Mouse (Mus musculus): ENCODE data around the gene Resp18.

The Resp18 gene

DNA sequence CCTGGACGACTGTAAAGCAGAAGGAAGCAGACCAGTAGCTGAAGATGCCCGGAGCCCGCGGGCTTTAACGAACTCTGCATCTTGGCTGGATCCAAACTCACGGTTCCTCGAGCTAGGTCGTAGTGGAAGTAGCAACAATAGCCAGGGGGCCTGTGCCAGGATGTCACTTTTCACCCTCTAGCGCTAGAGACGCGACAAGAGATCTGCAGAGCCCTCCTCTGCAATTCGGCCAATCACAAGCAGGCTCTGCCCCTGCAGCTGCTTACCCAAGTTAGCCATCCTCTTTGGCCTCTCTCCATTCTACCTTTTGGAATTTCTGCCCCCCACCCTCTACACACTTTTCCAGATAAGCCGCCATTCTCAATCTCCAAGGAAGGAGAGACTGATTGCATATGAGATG, at the start of gene Resp18:
Gene Resp18 (minus strand): TSS at position 188 of the 400 bp plus-strand sequence.
- in situ Hi-C loops (cut with MboI; ENCODE audit: unreplicated experiment in 2 of 2): no loop called here

DNA sequence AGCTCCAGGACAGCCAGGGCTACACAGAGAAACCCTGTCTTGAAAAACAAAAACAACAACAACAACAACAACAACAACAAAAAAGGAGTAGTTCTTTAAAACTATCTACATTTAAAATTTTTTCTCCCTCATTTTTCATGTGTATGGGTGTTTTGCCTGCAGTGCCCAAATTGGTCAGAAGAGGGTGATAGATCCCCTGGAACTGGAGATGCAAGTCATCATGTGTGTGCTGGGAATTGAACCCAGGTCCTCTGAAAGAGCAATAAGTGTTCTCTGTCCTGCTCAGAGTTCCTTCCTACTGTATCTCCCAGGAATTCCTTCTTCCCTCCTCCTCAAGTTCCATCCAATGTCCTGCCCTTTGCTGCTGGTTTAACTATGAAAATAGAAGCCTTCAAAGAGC, 49.2 kb upstream of the Resp18 start:
- in situ Hi-C loops (cut with MboI; ENCODE audit: unreplicated experiment in 2 of 2): no loop called here

DNA sequence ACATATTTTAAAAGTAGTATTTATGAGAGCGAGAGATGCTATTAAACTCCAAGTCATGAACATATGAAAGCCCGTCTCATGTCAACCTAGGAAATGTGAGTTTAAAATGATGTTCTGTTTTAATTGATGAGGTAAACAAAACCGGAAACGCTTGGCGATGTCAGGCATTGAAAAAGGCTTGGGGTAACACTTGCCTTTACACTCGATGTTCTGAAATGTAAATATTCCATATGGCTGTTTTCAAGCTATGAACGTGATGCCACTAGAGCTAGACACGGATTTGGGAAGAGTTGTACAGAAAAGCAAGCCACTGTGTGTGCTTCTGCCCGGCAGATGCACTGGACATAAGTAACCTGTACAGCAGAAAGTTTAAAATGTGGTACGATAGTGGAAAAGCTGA, 41.0 kb upstream of the Resp18 start:
- in situ Hi-C loops (cut with MboI; ENCODE audit: unreplicated experiment in 2 of 2): loop anchor here (5.0 to 10.0 kb wide), 6 partner anchors 64 to 732 kb away; partner anchors contain the start of genes Bcs1l (in 1 of the 2), Gmppa (in 1 of the 2) and Zfp142 (in 1 of the 2)

- in situ Hi-C loops (cut with MboI; ENCODE audit: unreplicated experiment in 2 of 2): loop anchor here (5.0 to 10.0 kb wide), 6 partner anchors 64 to 731 kb away; partner anchors contain the start of genes Bcs1l (in 1 of the 2), Gmppa (in 1 of the 2) and Zfp142 (in 1 of the 2)
Measured at GRCm38 (mm10) chr1:75318736-75319135, 40.5 kb upstream of the Resp18 start.

DNA sequence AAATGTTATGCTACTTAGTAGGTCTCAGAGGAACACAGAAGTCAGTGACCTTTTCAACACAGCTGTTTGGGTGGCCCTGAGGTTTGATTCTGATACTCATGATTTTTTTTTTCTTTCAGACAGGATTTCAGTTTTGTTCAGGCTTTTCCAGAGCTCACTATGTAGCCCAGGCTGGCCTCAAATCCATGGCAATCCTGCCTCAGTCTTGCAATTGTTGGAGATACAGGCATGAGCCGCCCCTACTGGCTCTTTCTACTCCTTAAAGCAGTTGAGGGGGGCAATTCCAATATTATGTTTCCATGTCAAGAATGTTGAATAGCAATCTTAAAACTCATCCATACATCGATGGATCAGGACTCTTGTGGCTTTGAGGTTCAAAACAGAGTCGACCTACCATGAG, 40.1 kb upstream of the Resp18 start:
- in situ Hi-C loops (cut with MboI; ENCODE audit: unreplicated experiment in 2 of 2): loop anchor here (5.0 to 10.0 kb wide), 6 partner anchors 64 to 731 kb away; partner anchors contain the start of genes Bcs1l (in 1 of the 2), Gmppa (in 1 of the 2) and Zfp142 (in 1 of the 2)

DNA sequence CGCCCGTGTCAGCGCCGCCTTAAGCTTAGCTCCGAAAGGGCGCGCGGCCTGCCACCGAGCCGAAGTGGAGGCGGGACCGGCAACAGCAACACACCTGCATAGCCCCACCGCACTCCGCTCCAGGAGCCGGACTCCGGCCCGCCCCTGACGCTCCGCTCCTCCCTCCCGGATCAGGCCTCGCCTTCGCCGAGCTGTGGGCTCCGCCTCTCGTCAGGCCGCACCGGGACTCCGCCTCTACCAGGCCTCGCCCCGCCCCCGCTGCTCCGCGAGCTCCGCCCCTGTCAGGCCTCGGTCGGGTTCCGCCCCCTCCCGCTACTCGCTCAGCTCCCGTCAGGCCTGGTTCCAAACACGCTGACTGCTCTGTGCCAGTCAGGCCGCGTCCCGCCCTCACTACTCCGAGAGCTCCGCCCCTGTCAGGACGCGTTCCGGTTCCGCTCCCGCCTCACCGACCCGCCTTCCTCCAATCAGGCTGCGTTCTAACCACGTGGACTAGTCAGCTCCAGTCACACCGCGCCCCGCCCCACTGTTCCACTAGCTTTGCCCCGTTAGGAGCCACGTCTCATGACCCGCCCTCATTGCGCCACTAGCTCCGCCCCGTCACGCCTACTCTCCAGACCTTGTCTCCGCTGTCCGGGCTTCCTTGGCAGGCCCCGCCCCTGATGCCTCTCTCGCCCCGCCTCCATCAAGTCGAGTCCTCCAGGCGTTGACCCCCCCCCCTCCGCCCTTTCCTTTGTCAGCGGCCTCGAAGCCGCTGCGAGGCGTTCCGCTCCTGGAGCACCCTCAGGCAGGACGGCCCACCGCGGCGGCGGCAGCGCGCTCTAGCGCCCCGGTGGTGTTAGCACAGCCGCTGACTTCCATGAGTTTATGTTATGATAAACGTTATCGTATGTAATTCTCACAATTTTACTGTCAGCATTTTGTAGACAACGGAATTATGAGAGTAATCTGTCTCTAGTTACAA, 39.3 kb upstream of the Resp18 start, which contains the start of gene Dnpep:
Gene Dnpep (minus strand): TSS at position 750 of the 961 bp plus-strand sequence.
- in situ Hi-C loops (cut with MboI; ENCODE audit: unreplicated experiment in 2 of 2): loop anchor here (5.0 to 10.0 kb wide), 6 partner anchors 63 to 730 kb away; partner anchors contain the start of genes Bcs1l (in 1 of the 2), Gmppa (in 1 of the 2) and Zfp142 (in 1 of the 2)

GRCm38 (mm10) chr1:75316861-75317240, 38.6 kb upstream of the Resp18 start:
- in situ Hi-C loops (cut with MboI; ENCODE audit: unreplicated experiment in 2 of 2): loop anchor here (5.0 to 10.0 kb wide), 6 partner anchors 62 to 730 kb away; partner anchors contain the start of genes Bcs1l (in 1 of the 2), Gmppa (in 1 of the 2) and Zfp142 (in 1 of the 2)

- in situ Hi-C loops (cut with MboI; ENCODE audit: unreplicated experiment in 2 of 2): loop anchor here (5.0 to 10.0 kb wide), 6 partner anchors 61 to 728 kb away; partner anchors contain the start of genes Bcs1l (in 1 of the 2), Gmppa (in 1 of the 2) and Zfp142 (in 1 of the 2)
Measured at GRCm38 (mm10) chr1:75315456-75316365, 37.5 kb upstream of the Resp18 start.

DNA sequence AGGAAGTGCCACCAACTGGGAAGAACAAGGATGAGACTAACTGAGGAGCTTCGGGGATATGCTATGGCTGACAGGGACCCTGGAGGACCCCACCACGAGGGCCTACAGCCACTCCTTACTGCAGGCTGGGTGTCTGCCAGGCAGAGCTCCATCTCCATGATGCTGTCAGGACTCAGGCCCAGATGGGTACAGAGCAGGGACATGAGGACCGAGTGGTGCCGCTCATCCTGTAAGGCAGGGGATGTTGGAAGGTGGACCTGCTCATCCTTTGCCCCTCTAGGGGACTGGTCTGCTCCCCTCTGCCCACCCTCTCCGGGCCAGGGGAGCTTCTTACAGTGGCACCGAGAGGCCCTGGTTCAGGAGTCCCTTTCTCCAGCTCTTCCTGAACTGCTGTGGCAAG, 36.8 kb upstream of the Resp18 start:
- in situ Hi-C loops (cut with MboI; ENCODE audit: unreplicated experiment in 2 of 2): loop anchor here (5.0 to 10.0 kb wide), 6 partner anchors 60 to 728 kb away; partner anchors contain the start of genes Bcs1l (in 1 of the 2), Gmppa (in 1 of the 2) and Zfp142 (in 1 of the 2)

DNA sequence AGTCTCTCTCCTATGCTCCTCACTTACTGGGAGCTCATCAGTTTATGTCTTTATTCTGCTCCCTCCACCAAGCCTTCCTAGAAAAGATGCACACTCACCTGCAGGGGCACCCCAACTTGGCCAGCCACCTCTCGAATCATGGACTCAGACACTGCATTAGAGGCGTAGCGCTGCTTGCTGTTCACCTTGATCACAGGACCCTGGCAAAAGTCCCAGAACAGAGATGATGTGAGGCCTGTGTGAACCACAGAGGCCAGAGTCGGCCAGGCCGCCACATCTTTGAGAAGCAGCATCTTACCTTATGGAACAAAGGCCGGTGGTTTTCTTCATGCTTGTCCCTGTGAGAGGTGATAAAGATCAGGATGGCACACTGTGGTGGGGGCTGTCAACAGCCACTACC, 33.5 kb upstream of the Resp18 start:
- in situ Hi-C loops (cut with MboI; ENCODE audit: unreplicated experiment in 2 of 2): loop anchor here (10.0 kb wide), 3 partner anchors 57 to 253 kb away; partner anchors contain the start of gene Gmppa (in 1 of the 2)

- in situ Hi-C loops (cut with MboI; ENCODE audit: unreplicated experiment in 2 of 2): no loop called here
Measured at GRCm38 (mm10) chr1:75304662-75305061, 26.4 kb upstream of the Resp18 start.

DNA sequence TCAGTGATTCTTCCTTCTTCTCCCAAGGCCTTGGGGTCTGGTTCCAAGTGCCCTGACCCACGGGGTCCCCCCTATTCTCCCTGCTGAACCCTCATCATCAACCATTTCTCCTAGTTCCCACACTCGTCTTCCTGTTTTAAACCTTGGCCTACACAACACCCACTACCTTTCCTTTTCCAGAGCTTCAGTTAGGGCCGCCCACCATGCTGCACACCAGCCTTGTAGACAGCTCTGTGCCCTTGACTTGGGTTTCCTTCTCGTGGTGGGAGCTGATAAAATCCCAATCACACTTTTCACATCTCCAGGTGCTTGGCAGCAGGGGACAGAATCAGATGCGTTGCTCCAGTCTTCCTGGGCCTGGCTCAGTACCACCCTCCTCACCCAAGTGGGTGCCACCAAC, 16.1 kb upstream of the Resp18 start:
- in situ Hi-C loops (cut with MboI; ENCODE audit: unreplicated experiment in 2 of 2): no loop called here

DNA sequence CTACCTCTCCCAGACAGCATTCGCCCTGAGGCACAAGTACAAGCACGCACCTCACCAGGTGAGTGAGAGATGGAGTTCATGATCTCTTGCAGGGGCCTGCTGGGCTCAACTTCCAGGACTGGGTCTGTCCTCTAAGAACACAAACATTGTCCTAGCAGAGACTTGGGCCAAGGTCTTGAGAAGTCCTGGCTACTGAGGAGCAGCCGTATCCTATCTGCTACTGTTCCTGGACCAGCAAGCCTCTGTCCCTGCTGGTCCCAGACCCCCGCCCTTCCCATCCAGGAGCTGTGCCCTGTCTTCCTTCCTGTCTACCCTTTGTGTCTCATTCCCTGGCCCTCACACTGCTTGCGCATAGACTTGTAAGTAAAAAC, 15.1 kb upstream of the Resp18 start:
- in situ Hi-C loops (cut with MboI; ENCODE audit: unreplicated experiment in 2 of 2): no loop called here

- in situ Hi-C loops (cut with MboI; ENCODE audit: unreplicated experiment in 2 of 2): no loop called here
Measured at GRCm38 (mm10) chr1:75292476-75293330, 14.5 kb upstream of the Resp18 start.

- in situ Hi-C loops (cut with MboI; ENCODE audit: unreplicated experiment in 2 of 2): no loop called here
Measured at GRCm38 (mm10) chr1:75291321-75291720, 13.1 kb upstream of the Resp18 start.

DNA sequence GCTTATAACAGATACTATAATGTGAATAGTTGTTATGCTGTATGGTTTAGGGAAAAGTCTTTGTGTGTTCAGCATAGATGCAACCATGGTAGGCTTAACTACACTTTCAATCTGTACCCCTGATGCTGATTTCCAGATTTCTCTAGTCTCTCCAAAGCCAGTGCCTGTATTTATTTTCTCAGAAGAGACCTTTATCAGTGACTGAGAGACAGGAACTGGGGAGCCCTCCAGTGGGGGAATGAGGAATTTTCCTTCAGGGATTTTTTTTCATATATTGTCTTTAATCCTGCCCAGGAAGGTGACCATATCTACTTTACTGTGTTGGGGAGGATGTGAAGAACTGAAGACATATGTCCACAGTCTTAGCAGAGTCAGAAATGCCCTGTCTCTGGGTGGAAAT, 12.4 kb upstream of the Resp18 start:
- in situ Hi-C loops (cut with MboI; ENCODE audit: unreplicated experiment in 2 of 2): no loop called here

DNA sequence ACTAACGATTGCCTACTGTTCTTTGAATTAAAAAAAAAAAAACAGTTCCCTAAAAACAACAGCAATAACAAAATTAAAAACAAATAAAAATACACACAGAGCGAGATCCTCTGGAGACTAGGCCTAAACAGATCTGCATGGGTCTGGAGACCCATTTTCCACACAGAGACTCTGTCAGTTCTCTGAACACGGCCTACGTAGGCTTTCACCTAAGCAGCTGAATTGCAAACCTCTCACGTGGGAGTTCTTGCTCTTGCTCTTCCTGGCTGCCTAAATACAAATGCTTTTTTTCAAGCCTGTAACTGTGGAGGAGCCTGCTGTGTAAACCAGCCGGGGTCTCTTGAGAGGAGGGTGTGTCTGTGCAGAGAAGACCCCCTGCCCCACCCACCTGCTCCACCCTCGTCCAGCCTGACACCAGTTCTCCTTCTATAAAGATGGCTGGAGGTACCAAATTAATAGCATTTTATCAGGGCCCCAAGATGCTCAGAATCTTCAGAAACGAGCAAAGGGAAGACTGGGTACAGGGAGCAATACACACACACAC, 11.7 kb upstream of the Resp18 start:
- in situ Hi-C loops (cut with MboI; ENCODE audit: unreplicated experiment in 2 of 2): loop anchor here in 1 of 2 experiments (10.0 kb wide), 1 partner anchor 345 kb away; no protein-coding TSS in a partner anchor

- in situ Hi-C loops (cut with MboI; ENCODE audit: unreplicated experiment in 2 of 2): loop anchor here in 1 of 2 experiments (10.0 kb wide), 1 partner anchor 345 kb away; no protein-coding TSS in a partner anchor
Measured at GRCm38 (mm10) chr1:75289376-75289775, 11.2 kb upstream of the Resp18 start.

Measured in v-Abl transformed pro-B cells (cell line).